Mouse (Mus musculus): ENCODE measurements around the gene Timd2. TPM values are rescaled to one million over a fixed set of nuclear protein-coding genes. Genes with fewer than 3 reads are reported as not detected.
"Not testable (repeated sequence)": the region's sequence is repeated elsewhere in the genome, so short reads cannot be mapped to it uniquely, and the experiment has no call there.

The Timd2 gene
- polyA plus RNA-seq, 1 experiment from 2014 or later = 3.9 TPM

DNA sequence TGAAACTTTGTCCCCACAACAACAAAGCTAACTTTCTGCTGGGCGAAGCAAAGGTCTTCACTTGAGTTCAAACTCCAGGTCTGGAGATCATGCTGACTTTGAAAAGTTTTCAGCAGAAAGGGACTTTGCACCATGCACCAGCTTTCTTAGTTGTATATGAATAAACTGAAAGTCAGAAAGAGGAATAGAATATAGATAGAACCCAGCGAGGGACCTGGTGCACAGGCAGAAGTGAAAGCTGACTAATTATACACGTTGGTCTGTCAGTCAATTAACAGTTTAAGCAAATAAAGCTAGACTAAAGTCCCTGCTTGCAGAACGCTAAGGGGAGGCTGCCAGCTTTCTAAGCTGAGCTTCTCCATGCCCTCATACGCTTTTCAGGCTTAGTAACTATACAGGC is 8.0 kb downstream of the Timd2 start:
- H3K4me3 ChIP-seq (replicated peaks) = no peak overlapping the region
- no peak overlapping the region for H3K27ac ChIP-seq
- no peak overlapping the region for H3K4me2 ChIP-seq
- 68% methylated on average over 5 of the region's 5 CpGs for WGBS
- H3K9me3 ChIP-seq = no peaks in the 10 kb centered on the region
- no peak for ATAC-seq (ENCODE audit: insufficient read depth, low FRiP score, low read depth)
- H3K27me3 ChIP-seq (replicated peaks) = no peaks in the 10 kb centered on the region
- H3K4me1 ChIP-seq = no peaks in the 10 kb centered on the region
- H3K36me3 ChIP-seq = no peaks in the 10 kb centered on the region
- H3K9ac ChIP-seq = no peak overlapping the region

- H3K9ac ChIP-seq = no peak overlapping the region
- no peaks in the 10 kb centered on the region for H3K9me3 ChIP-seq
- H3K4me3 ChIP-seq (replicated peaks) = no peak overlapping the region
- 83% methylated on average over 6 of the region's 6 CpGs for WGBS
- no peak overlapping the region for H3K27ac ChIP-seq
- H3K27me3 ChIP-seq (replicated peaks) = no peaks in the 10 kb centered on the region
- H3K4me2 ChIP-seq = no peak overlapping the region
- H3K36me3 ChIP-seq = no peaks in the 10 kb centered on the region
- H3K4me1 ChIP-seq = no peaks in the 10 kb centered on the region
- ATAC-seq (ENCODE audit: insufficient read depth, low FRiP score, low read depth) = no peak
These were observed 8.6 kb downstream of the Timd2 start for GRCm38 (mm10) chr11:46698278-46698655.

- 79% methylated on average over 5 of the region's 5 CpGs for WGBS
- H3K9ac ChIP-seq = no peak overlapping the region
- H3K4me2 ChIP-seq = no peak overlapping the region
- no peak overlapping the region for H3K27ac ChIP-seq
- H3K36me3 ChIP-seq = no peaks in the 10 kb centered on the region
- H3K9me3 ChIP-seq = no peaks in the 10 kb centered on the region
- no peaks in the 10 kb centered on the region for H3K4me1 ChIP-seq
- ATAC-seq (ENCODE audit: insufficient read depth, low FRiP score, low read depth) = no peak
- no peaks in the 10 kb centered on the region for H3K27me3 ChIP-seq (replicated peaks)
- H3K4me3 ChIP-seq (replicated peaks) = no peak overlapping the region
These were observed 9.2 kb downstream of the Timd2 start for GRCm38 (mm10) chr11:46697433-46698277.

DNA sequence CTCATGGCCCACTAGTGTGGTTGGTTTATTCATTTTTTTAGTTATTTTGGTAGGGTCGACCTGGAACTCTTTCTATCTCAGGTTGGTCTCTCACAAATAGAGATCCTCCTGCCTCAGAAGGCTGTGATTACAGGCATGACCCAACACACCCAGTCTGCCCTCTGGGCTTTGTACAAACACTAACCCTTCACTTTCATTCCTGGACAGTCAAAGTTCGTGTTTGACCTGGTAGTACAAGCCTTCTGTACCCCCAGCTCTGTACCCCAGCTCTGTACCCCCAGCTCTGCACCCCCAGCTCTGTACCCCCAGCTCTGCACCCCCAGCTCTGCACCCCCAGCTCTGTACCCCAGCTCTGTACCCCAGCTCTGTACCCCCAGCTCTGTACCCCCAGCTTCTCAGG is 11.0 kb downstream of the Timd2 start:
- not testable (repeated sequence) for H3K27me3 ChIP-seq (replicated peaks); H3K4me3 ChIP-seq (replicated peaks); H3K36me3 ChIP-seq; H3K27ac ChIP-seq; ATAC-seq (ENCODE audit: insufficient read depth, low FRiP score, low read depth); H3K9me3 ChIP-seq; H3K4me1 ChIP-seq; H3K4me2 ChIP-seq; H3K9ac ChIP-seq
- 85% methylated on average over 2 of the region's 2 CpGs for WGBS

DNA sequence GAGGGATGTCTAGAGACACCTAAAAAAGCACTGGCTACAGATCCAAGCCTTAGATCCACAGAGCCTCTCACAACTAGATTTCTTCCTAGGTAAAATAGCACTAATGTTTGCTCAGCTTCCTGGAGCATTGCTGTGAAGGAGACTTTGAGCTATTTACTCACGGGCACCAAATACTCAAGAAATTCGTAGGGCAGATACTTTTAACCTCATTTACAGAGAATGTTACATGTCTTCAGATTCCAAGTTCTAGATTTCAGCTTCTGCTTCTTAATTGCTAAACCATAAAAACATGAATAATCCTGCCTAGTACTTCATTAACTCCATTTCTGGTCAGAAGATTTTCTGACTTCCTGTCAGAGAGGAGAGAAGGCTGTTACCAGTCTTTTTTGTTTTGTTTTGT is 16.7 kb downstream of the Timd2 start:
- WGBS = 52% methylated on average over 2 of the region's 2 CpGs
- H3K4me1 ChIP-seq = no peaks in the 10 kb centered on the region
- no peak overlapping the region for H3K4me2 ChIP-seq
- no peaks in the 10 kb centered on the region for H3K9me3 ChIP-seq
- no peak overlapping the region for H3K27ac ChIP-seq
- H3K4me3 ChIP-seq (replicated peaks) = no peak overlapping the region
- no peak for ATAC-seq (ENCODE audit: insufficient read depth, low FRiP score, low read depth)
- no peak overlapping the region for H3K9ac ChIP-seq
- H3K27me3 ChIP-seq (replicated peaks) = no peaks in the 10 kb centered on the region
- no peaks in the 10 kb centered on the region for H3K36me3 ChIP-seq

DNA sequence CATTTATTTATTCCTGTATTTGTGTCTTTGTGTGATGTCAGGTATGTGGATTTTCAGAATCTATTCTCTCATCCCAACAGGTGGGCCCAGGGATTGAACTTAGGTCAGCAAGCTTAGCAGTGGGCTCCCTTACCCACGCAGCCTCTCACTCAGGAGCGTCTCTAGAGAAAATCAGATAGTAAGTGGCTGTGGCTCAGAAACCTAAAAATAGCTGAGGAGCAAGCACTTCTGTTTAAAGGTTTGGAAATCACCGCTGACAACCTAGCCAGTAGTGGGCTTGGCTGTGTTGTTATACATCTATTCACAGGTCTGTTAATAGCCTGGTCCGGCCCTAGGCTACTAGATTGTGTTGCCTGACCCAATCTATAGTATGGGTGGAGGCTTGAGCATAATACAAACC is 23.1 kb downstream of the Timd2 start:
- ATAC-seq (ENCODE audit: insufficient read depth, low FRiP score, low read depth) = no peak
- no peak overlapping the region for H3K4me3 ChIP-seq (replicated peaks)
- no peaks in the 10 kb centered on the region for H3K4me1 ChIP-seq
- H3K27me3 ChIP-seq (replicated peaks) = no peaks in the 10 kb centered on the region
- H3K9me3 ChIP-seq = no peaks in the 10 kb centered on the region
- WGBS = 32% methylated on average over 4 of the region's 4 CpGs
- no peak overlapping the region for H3K27ac ChIP-seq
- no peaks in the 10 kb centered on the region for H3K36me3 ChIP-seq
- H3K9ac ChIP-seq = no peak overlapping the region
- H3K4me2 ChIP-seq = no peak overlapping the region

DNA sequence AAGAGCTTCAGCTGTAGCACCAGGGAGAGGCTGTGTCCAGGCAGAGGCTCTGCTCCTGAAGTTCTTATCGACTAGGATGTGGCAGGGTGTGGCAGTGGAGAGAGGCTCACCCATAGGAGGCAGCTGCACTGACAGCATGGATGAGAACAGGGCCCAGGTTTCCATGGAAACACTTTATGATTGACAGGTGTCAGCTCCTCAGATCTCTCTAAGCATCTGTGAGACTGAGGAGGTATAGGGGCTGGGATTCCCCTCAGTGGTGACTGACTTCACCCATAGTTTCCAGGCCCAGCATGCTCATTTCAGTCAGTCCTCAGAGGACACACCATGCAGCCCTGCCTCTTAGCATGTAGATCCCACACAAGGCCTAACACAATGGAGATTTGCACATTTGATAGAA is 24.0 kb downstream of the Timd2 start:
- Histone ChIP-seq H3K27me3 (replicated peaks) (no peaks in the 10 kb centered on the region), H3K9ac (no peak overlapping the region), H3K4me3 (replicated peaks) (no peak overlapping the region), H3K4me1 (no peaks in the 10 kb centered on the region), H3K27ac (no peak overlapping the region), H3K36me3 (no peaks in the 10 kb centered on the region), H3K9me3 (no peaks in the 10 kb centered on the region), H3K4me2 (no peak overlapping the region)
- 80% methylated on average over 1 of the region's 1 CpGs for WGBS
- no peak for ATAC-seq (ENCODE audit: insufficient read depth, low FRiP score, low read depth)

- Histone ChIP-seq H3K4me1 (no peaks in the 10 kb centered on the region), H3K4me3 (replicated peaks) (no peak overlapping the region), H3K9ac (no peak overlapping the region), H3K27ac (no peak overlapping the region), H3K36me3 (no peaks in the 10 kb centered on the region), H3K4me2 (no peak overlapping the region), H3K9me3 (no peaks in the 10 kb centered on the region), H3K27me3 (replicated peaks) (no peaks in the 10 kb centered on the region)
- no peak for ATAC-seq (ENCODE audit: insufficient read depth, low FRiP score, low read depth)
- 69% methylated on average over 2 of the region's 2 CpGs for WGBS
These were observed 38.9 kb downstream of the Timd2 start for GRCm38 (mm10) chr11:46667938-46668337.

GRCm38 (mm10) chr11:46667105-46667504 is 39.8 kb downstream of the Timd2 start:
- Histone ChIP-seq H3K4me1 (no peaks in the 10 kb centered on the region), H3K36me3 (no peaks in the 10 kb centered on the region), H3K4me3 (replicated peaks) (no peak overlapping the region), H3K9me3 (no peaks in the 10 kb centered on the region), H3K27ac (no peak overlapping the region), H3K4me2 (no peak overlapping the region), H3K27me3 (replicated peaks) (no peaks in the 10 kb centered on the region), H3K9ac (no peak overlapping the region)
- WGBS = 95% methylated on average over 3 of the region's 3 CpGs
- no peak for ATAC-seq (ENCODE audit: insufficient read depth, low FRiP score, low read depth)

DNA sequence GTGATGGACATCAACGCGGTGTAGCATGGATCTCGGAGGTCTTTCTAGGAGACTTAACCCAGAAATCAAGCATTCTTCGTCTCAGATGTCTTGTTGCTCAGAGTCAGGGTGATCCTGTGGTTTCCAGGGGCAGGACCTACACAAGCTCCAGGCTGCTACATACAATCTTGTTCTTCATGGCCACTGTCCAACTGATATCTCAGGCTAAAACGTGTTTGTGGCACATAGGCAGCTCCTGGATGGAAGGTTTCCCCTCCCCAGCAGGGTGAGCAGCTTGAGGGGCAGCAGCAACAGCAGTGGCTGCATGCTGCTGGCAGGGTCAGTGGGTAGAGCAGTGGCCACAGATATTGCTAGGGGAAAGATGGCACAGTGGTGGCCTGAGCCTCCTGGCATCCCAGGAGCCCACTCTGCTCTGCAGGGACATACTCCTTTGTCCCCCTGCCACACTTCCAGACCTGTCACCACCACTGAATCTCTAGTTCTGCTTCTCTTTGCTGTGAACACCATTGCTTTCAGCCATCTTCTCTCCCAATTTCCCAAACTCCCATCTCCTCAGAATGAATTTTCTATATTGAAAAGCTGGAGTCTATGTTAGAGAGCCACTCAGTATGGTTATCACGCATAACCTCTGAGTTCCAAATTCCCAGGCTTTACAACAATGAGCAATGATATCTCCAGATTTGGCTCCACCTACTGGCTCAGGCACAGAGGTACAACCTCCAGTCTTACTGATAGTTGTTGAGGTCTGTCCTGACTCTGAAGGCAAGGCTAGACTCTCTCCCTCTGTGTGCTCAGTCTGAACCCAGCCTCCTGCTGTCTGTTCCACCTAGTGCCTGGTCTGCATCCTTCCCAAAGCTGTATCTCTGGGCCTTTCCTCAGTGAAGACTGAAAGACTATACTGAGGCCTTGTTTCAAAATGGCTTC is 41.0 kb downstream of the Timd2 start:
- no peaks in the 10 kb centered on the region for H3K4me1 ChIP-seq
- 68% methylated on average over 6 of the region's 6 CpGs for WGBS
- H3K9me3 ChIP-seq = no peaks in the 10 kb centered on the region
- no peak overlapping the region for H3K9ac ChIP-seq
- no peaks in the 10 kb centered on the region for H3K27me3 ChIP-seq (replicated peaks)
- no peak for ATAC-seq (ENCODE audit: insufficient read depth, low FRiP score, low read depth)
- H3K4me2 ChIP-seq = no peak overlapping the region
- H3K27ac ChIP-seq = no peak overlapping the region
- no peaks in the 10 kb centered on the region for H3K36me3 ChIP-seq
- no peak overlapping the region for H3K4me3 ChIP-seq (replicated peaks)

GRCm38 (mm10) chr11:46663215-46663614 is 43.6 kb downstream of the Timd2 start:
- H3K27me3 ChIP-seq (replicated peaks) = no peaks in the 10 kb centered on the region
- no peaks in the 10 kb centered on the region for H3K4me1 ChIP-seq
- no peak overlapping the region for H3K4me3 ChIP-seq (replicated peaks)
- no peaks in the 10 kb centered on the region for H3K36me3 ChIP-seq
- WGBS = 69% methylated on average over 4 of the region's 4 CpGs
- no peak overlapping the region for H3K4me2 ChIP-seq
- no peaks in the 10 kb centered on the region for H3K9me3 ChIP-seq
- no peak for ATAC-seq (ENCODE audit: insufficient read depth, low FRiP score, low read depth)
- H3K9ac ChIP-seq = no peak overlapping the region
- H3K27ac ChIP-seq = no peak overlapping the region

- H3K4me1 ChIP-seq = no peaks in the 10 kb centered on the region
- WGBS = 82% methylated on average over 3 of the region's 3 CpGs
- no peak for ATAC-seq (ENCODE audit: insufficient read depth, low FRiP score, low read depth)
- no peaks in the 10 kb centered on the region for H3K27me3 ChIP-seq (replicated peaks)
- H3K9me3 ChIP-seq = no peaks in the 10 kb centered on the region
- H3K9ac ChIP-seq = no peak overlapping the region
- no peak overlapping the region for H3K4me2 ChIP-seq
- no peak overlapping the region for H3K4me3 ChIP-seq (replicated peaks)
- H3K36me3 ChIP-seq = no peaks in the 10 kb centered on the region
- H3K27ac ChIP-seq = no peak overlapping the region
These were observed 54.4 kb downstream of the Timd2 start for GRCm38 (mm10) chr11:46652476-46652875.
